Mouse (Mus musculus) bone marrow, adult 2 months (tissue): ENCODE measurements around the gene Prmt1.

Experiments
- CTCF ChIP-seq: fragments of 200-500 bp; IDR thresholded peaks from 2 replicates; pipeline ENCODE4 v1.5.1; 2011; ENCODE audit warnings: low read length, control low read depth; ENCODE audit not compliant: control insufficient read depth, insufficient read depth
- POLR2A ChIP-seq: fragments of 200-500 bp; IDR thresholded peaks from 2 replicates; pipeline ENCODE4 v1.6.1; 2011; ENCODE audit warnings: low read depth, mild to moderate bottlenecking, control low read depth, low read length, borderline replicate concordance; ENCODE audit not compliant: control insufficient read depth

DNA sequence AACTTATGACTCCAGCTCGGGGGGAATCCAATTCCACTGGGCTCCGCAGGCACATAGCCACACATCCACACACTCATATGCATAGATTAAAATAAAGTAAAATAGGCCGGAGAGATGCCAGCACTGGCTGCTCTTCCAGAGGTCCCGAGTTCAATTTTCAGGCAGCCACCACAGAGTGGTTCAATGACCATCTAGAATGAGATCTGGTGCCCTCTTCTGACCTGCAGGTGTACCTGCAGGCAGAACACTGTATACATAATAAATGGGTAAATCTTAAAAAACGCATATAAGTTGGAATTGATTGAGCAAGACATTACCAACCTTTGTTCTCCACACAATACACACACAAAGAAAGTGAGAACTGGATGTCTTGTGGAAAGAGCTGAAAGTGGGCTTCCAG is 30.7 kb downstream of the Prmt1 start:
- peak; percentile 43; the same call in 1 of the 2 replicates for TF ChIP-seq CTCF
- TF ChIP-seq POLR2A = no peak
